ENCODE assay signal across 31 mouse cellular contexts in genomic region chr16:49772576-49772975, GRCm38 (mm10). TPM values are rescaled to one million over a fixed set of nuclear protein-coding genes. Genes with fewer than 3 reads are reported as not detected.
DNase-seq lines count a peak whose midpoint lies in the region; ATAC-seq and TF ChIP-seq lines count a peak whose summit lies in the region.
"Had no signal": no experiment of that assay in that cellular context is flagged by ENCODE, and none has a peak within 500 bp of the region (broad histone marks: within the 10 kb centered on the region; RNA-seq: fewer than 3 reads in every experiment).

No protein-coding gene starts in this region.

- H3K4me3 ChIP-seq in MEL (ENCODE audit: control insufficient read depth in 1 of 2, insufficient read depth in 1 of 2, low read depth in 2 of 2, low read length in 2 of 2): peak overlapping the region in 1 of 2 experiments; percentile 24; a peak in 2 of 4 replicates
- no peak overlapping the region for H3K4me3 ChIP-seq in liver, embryonic 12.5 days
- no peak overlapping the region for H3K4me3 ChIP-seq in liver, postnatal 0 days (ENCODE audit: low read depth, low read length)
- no peak overlapping the region for H3K4me3 ChIP-seq in forebrain, embryonic 10.5 days
- H3K4me3 ChIP-seq: gastrocnemius, adult 2 months; heart, adult 2 months; heart, embryonic 12.5 days; hindbrain, embryonic 13.5 days; midbrain, embryonic 10.5 days; midbrain, embryonic 15.5 days; myocyte had no signal

- TF ChIP-seq POLR2A in MEL (IDR thresholded peaks at IDR 0.05; ENCODE audit: control insufficient read depth in 1 of 2, insufficient read depth in 1 of 2, low read depth in 1 of 2, low read length in 2 of 2, poor library complexity in 1 of 2): no peak; a peak in 1 of 4 replicates

- no peak for TF ChIP-seq RAD21 in MEL (IDR thresholded peaks at IDR 0.05; ENCODE audit: low read depth, low read length)

- ATAC-seq in liver, embryonic 12.5 days: no peak
- ATAC-seq in liver, postnatal 0 days: no peak
- ATAC-seq: forebrain, embryonic 14.5 days; intestine, postnatal 0 days; midbrain, embryonic 15.5 days had no signal

- H3K27me3 ChIP-seq in MEL (ENCODE audit: control insufficient read depth in 1 of 2, insufficient read depth in 2 of 2, low read length in 2 of 2): no peaks in the 10 kb centered on the region
- no peaks in the 10 kb centered on the region for H3K27me3 ChIP-seq in liver, embryonic 12.5 days (replicated peaks)
- no peaks in the 10 kb centered on the region for H3K27me3 ChIP-seq in liver, postnatal 0 days (ENCODE audit: insufficient read depth, low read length)
- no peaks in the 10 kb centered on the region for H3K27me3 ChIP-seq in forebrain, embryonic 10.5 days (ENCODE audit: poor library complexity, severe bottlenecking)
- H3K27me3 ChIP-seq: CH12.LX; heart, embryonic 12.5 days; hindbrain, embryonic 13.5 days; midbrain, embryonic 15.5 days had no signal

- H3K27ac ChIP-seq in MEL (ENCODE audit: control insufficient read depth, low read depth, low read length): peak overlapping the region; percentile 94
- peak overlapping the region; percentile 98 for H3K27ac ChIP-seq in liver, embryonic 12.5 days
- H3K27ac ChIP-seq in liver, postnatal 0 days (ENCODE audit: low read depth): peak overlapping the region; percentile 85
- H3K27ac ChIP-seq in forebrain, embryonic 10.5 days: no peak overlapping the region
- H3K27ac ChIP-seq: gastrocnemius, adult 2 months; heart, adult 2 months; hindbrain, embryonic 13.5 days; midbrain, embryonic 10.5 days; midbrain, embryonic 15.5 days; stomach, postnatal 0 days had no signal

- peaks cover 0 to 57% of the 10 kb centered on the region in 2 experiments; a peak in 2 of 4 replicates for H3K36me3 ChIP-seq in MEL (ENCODE audit: control insufficient read depth in 1 of 2, insufficient read depth in 2 of 2, low read length in 2 of 2)
- H3K36me3 ChIP-seq in liver, embryonic 12.5 days: no peaks in the 10 kb centered on the region
- no peaks in the 10 kb centered on the region for H3K36me3 ChIP-seq in liver, postnatal 0 days (replicated peaks; ENCODE audit: insufficient read depth, low read length)
- no peaks in the 10 kb centered on the region for H3K36me3 ChIP-seq in forebrain, embryonic 10.5 days (replicated peaks)
- H3K36me3 ChIP-seq: heart, embryonic 12.5 days; hindbrain, embryonic 13.5 days; midbrain, embryonic 10.5 days; midbrain, embryonic 15.5 days had no signal

- TF ChIP-seq EP300 in MEL (IDR thresholded peaks at IDR 0.05; ENCODE audit: low read depth in 1 of 2, low read length in 2 of 2): no peak
- TF ChIP-seq EP300 in liver, postnatal 0 days (IDR thresholded peaks at IDR 0.05; ENCODE audit: low read depth): peak; percentile 12; the same call in 1 of the 2 replicates

- peak overlapping the region; percentile 22 for H3K4me2 ChIP-seq in liver, embryonic 12.5 days
- H3K4me2 ChIP-seq in liver, postnatal 0 days (ENCODE audit: low read depth, low read length): peak overlapping the region; percentile 24; the same call in 1 of the 2 replicates
- H3K4me2 ChIP-seq: heart, embryonic 12.5 days; hindbrain, embryonic 13.5 days; lung, embryonic 14.5 days; midbrain, embryonic 15.5 days had no signal

- no peaks in the 10 kb centered on the region for H3K79me2 ChIP-seq in MEL (ENCODE audit: control insufficient read depth, insufficient read depth, low read length, poor library complexity)

- WGBS in liver, embryonic 12.5 days (ENCODE audit: insufficient replicate concordance): 21% methylated on average over 1 of the region's 1 CpGs
- 48% methylated on average over 1 of the region's 1 CpGs for WGBS in liver, postnatal 0 days (ENCODE audit: insufficient replicate concordance)
- 82% methylated on average over 1 of the region's 1 CpGs for WGBS in forebrain, embryonic 10.5 days

- DNase-seq in 416B (ENCODE audit: low read depth) (peak; percentile 21), MEL (ENCODE audit: low read depth, low spot score) (peak; percentile 71)
- no peak for DNase-seq in liver, postnatal 0 days
- no peak for DNase-seq in layer of hippocampus, adult 9-11 months
- no peak for DNase-seq in forebrain, embryonic 10.5 days (ENCODE audit: extremely low spot score, low spot score)
- no peak for DNase-seq in cerebellum, adult 11-12 months
- DNase-seq in frontal cortex, postnatal 10 days (ENCODE audit: low spot score in 2 of 2): no peak
- DNase-seq: adrenal gland, postnatal 25 days; B cell, adult 2 months; cerebellum, adult 2 months; cerebellum, postnatal 14 days; gastrocnemius, adult 2 months; heart, adult 2 months; heart, postnatal 4 days; kidney, adult 9 months; kidney, postnatal 25 days; lung, embryonic 14.5 days; lung, postnatal 14 days; right cerebral cortex, postnatal 25 days; thymus, adult 18-20 months; thymus, postnatal 4 days had no signal

- no peak for TF ChIP-seq CTCF in MEL (IDR thresholded peaks at IDR 0.05 in 2 of 3, conservative IDR thresholded peaks at IDR 0.05 in 1 of 3; ENCODE audit: control insufficient read depth in 1 of 3, insufficient read depth in 1 of 3, low read depth in 2 of 3, low read length in 3 of 3, poor library complexity in 1 of 3, severe bottlenecking in 1 of 3)
- TF ChIP-seq CTCF in liver, postnatal 0 days (IDR thresholded peaks at IDR 0.05; ENCODE audit: low read depth): no peak

- H3K9me3 ChIP-seq in MEL (replicated peaks; ENCODE audit: insufficient read depth, low read length): no peaks in the 10 kb centered on the region
- no peaks in the 10 kb centered on the region for H3K9me3 ChIP-seq in liver, embryonic 12.5 days (replicated peaks)
- H3K9me3 ChIP-seq in liver, postnatal 0 days (ENCODE audit: low read length): no peaks in the 10 kb centered on the region
- no peaks in the 10 kb centered on the region for H3K9me3 ChIP-seq in forebrain, embryonic 10.5 days
- H3K9me3 ChIP-seq: heart, embryonic 12.5 days; hindbrain, embryonic 13.5 days; midbrain, embryonic 10.5 days; midbrain, embryonic 15.5 days had no signal

- H3K9ac ChIP-seq in MEL (ENCODE audit: control insufficient read depth, low read depth, low read length, poor library complexity, severe bottlenecking): peak overlapping the region; percentile 48
- H3K9ac ChIP-seq in liver, embryonic 12.5 days: peak overlapping the region; percentile 68
- no peak overlapping the region; the same call in 1 of the 2 replicates for H3K9ac ChIP-seq in liver, postnatal 0 days (replicated peaks)
- H3K9ac ChIP-seq: heart, embryonic 12.5 days; hindbrain, embryonic 13.5 days; lung, embryonic 14.5 days; midbrain, embryonic 15.5 days had no signal

- H3K4me1 ChIP-seq in MEL (ENCODE audit: control insufficient read depth in 1 of 2, insufficient read depth in 2 of 2, low read length in 2 of 2): peaks cover 27 to 47% of the 10 kb centered on the region in 2 experiments
- peaks cover 94% of the 10 kb centered on the region for H3K4me1 ChIP-seq in liver, embryonic 12.5 days
- H3K4me1 ChIP-seq in liver, postnatal 0 days (ENCODE audit: insufficient read depth): peaks cover 61% of the 10 kb centered on the region
- 0 out of 2 replicates have a peak, but pooled peaks cover 5% of the 10 kb centered on the region for H3K4me1 ChIP-seq in forebrain, embryonic 10.5 days
- H3K4me1 ChIP-seq: hindbrain, embryonic 13.5 days; midbrain, embryonic 15.5 days had no signal

TF ChIP-seq in MEL, 35 proteins besides CTCF, POLR2A, EP300 and RAD21:
- no peak for TF ChIP-seq RCOR1 (IDR thresholded peaks at IDR 0.05; ENCODE audit: low read depth, low read length)
- TF ChIP-seq NRF1 (IDR thresholded peaks at IDR 0.05; ENCODE audit: insufficient read depth, low read depth, low read length, poor library complexity, severe bottlenecking): no peak
- TF ChIP-seq TAL1 (IDR thresholded peaks at IDR 0.05; ENCODE audit: low read length): no peak
- TF ChIP-seq JUND (IDR thresholded peaks at IDR 0.05; ENCODE audit: low read depth, low read length): no peak
- TF ChIP-seq MYB (IDR thresholded peaks at IDR 0.05; ENCODE audit: low read depth, low read length): no peak
- TF ChIP-seq NELFE (IDR thresholded peaks at IDR 0.05; ENCODE audit: low read depth, low read length): no peak

RNA-seq across cellular contexts. Expression of gene Cd47, which starts 27.8 kb away (rescaled TPM):
- 57.5 and 86.6 TPM in 2 replicates for total RNA-seq in MEL (2012; rRNA removed)
- 10 to 100 TPM; 45.9 to 51.7 TPM for polyA plus RNA-seq in MEL (2012; ENCODE audit: insufficient read depth in 1 of 2, insufficient read length in 2 of 2, low read depth in 1 of 2, low replicate concordance in 2 of 2, missing spikeins in 1 of 2)
- polyA plus RNA-seq in liver, embryonic 12.5 days (2016; fragmentation: Nextera tagmentation; extraction: Ambion mirVana): 308 and 327 TPM in 2 replicates
- 285 and 286 TPM in 2 replicates for polyA plus RNA-seq in liver, postnatal 0 days (2015; fragmentation: Nextera tagmentation; extraction: Ambion mirVana)
- polyA plus RNA-seq in forebrain, embryonic 10.5 days (2016; fragmentation: Nextera tagmentation; extraction: Ambion mirVana): 31.9 and 32.8 TPM in 2 replicates

Comparison
In these comparisons a context has a peak if more than half of its experiments do, and no peak if none do; other contexts are left out.
1. DNase-seq: peak in 416B (single experiment) and MEL (single experiment); none in liver, postnatal 0 days (single experiment), layer of hippocampus, adult 9-11 months (single experiment), forebrain, embryonic 10.5 days (single experiment), cerebellum, adult 11-12 months (single experiment) and frontal cortex, postnatal 10 days (0 of 2).